Mouse (Mus musculus) stomach, embryonic 15.5 days (tissue): ENCODE data around the gene Plch2. TPM values are rescaled to one million over a fixed set of nuclear protein-coding genes. Genes with fewer than 3 reads are reported as not detected.

Source experiments
- ATAC-seq: fragments of 200-750 bp; cut with Nextera tagmentation; 2 replicates; pipeline ENCODE4 v1.8.0; 2017; ENCODE audit warnings: low read depth, moderate number of reproducible peaks, moderate TSS enrichment; ENCODE audit not compliant: insufficient read depth, low FRiP score
- H3K27ac ChIP-seq: fragments of 300-500 bp; sonication (generic); 2 replicates; pipeline ENCODE4 v1.5.1; 2015; ENCODE audit warnings: mild to moderate bottlenecking, inconsistent platforms
- H3K27me3 ChIP-seq: fragments of 300-500 bp; sonication (generic); replicated peaks from 2 replicates; pipeline ENCODE4 v1.6.1; 2015; ENCODE audit warnings: inconsistent platforms
- H3K36me3 ChIP-seq: fragments of 300-500 bp; sonication (generic); 2 replicates; pipeline ENCODE4 v1.6.1; 2015; ENCODE audit warnings: inconsistent platforms
- H3K4me1 ChIP-seq: fragments of 300-500 bp; sonication (generic); 2 replicates; pipeline ENCODE4 v1.6.1; 2015; ENCODE audit warnings: inconsistent platforms
- H3K4me2 ChIP-seq: fragments of 300-500 bp; sonication (generic); 2 replicates; pipeline ENCODE4 v1.6.1; 2015; ENCODE audit warnings: mild to moderate bottlenecking, inconsistent platforms
- H3K4me3 ChIP-seq: fragments of 300-500 bp; sonication (generic); replicated peaks from 2 replicates; pipeline ENCODE4 v1.5.1; 2015; ENCODE audit warnings: inconsistent platforms
- H3K9ac ChIP-seq: fragments of 300-500 bp; sonication (generic); 2 replicates; pipeline ENCODE4 v1.6.1; 2015; ENCODE audit warnings: inconsistent platforms
- H3K9me3 ChIP-seq: fragments of 300-500 bp; sonication (generic); 2 replicates; pipeline ENCODE4 v1.6.1; 2016; ENCODE audit warnings: inconsistent platforms
- WGBS: fragments of 180-500 bp; shearing (Covaris S2); methylation state at CpG from one replicate; pipeline ENCODE4 v1.1.7; 2015; 5-methylcytosine and 5-hydroxymethylcytosine counted together
- polyA plus RNA-seq: library from polyadenylated mRNA; unstranded; fragments of >200 nt; fragmentation: Nextera tagmentation; extraction: Ambion mirVana; gene quantifications from 2 replicates; pipeline ENCODE4 v1.2.1, GENCODE M21; 2015

The Plch2 gene
- polyA plus RNA-seq, 1 experiment from 2014 or later: 24.7 TPM

GRCm38 (mm10) chr4:154948066-154948939 lies 108.3 kb downstream of the Plch2 start:
- Histone ChIP-seq H3K4me3 (no peak overlapping the region), H3K9ac (no peak overlapping the region), H3K36me3 (no peaks in the 10 kb centered on the region), H3K27ac (no peak overlapping the region), H3K27me3 (peaks cover 46% of the 10 kb centered on the region), H3K4me2 (no peak overlapping the region), H3K9me3 (no peaks in the 10 kb centered on the region), H3K4me1 (peaks cover 18% of the 10 kb centered on the region)
- 46% methylated on average over 14 of the region's 14 CpGs for WGBS
- no peak for ATAC-seq

DNA sequence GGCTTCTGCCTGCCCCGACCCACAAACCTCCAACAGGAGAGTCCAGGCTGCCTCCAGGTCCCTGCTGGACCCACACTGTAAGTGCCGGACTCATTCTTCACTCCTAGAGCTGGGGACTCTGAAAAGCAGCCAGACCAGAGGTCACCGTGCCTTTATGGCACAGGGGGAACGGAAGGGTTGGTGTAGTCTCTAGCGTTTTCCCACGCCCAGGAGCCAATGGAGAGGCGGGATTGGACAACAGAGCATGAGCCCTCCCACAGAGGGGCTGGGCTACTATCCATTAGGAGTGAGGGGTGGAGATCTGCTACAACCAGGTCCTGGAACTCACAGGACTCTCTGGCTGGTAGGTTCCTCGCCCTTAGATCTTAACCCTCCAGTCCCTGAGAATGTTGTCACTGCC lies 110.3 kb downstream of the Plch2 start:
- WGBS: 4% methylated on average over 8 of the region's 8 CpGs
- Histone ChIP-seq H3K36me3 (no peaks in the 10 kb centered on the region), H3K4me3 (peak overlapping the region; percentile 26), H3K4me2 (peak overlapping the region; percentile 60), H3K27me3 (peaks cover 27% of the 10 kb centered on the region), H3K4me1 (peaks cover 15% of the 10 kb centered on the region), H3K9me3 (no peaks in the 10 kb centered on the region), H3K9ac (no peak overlapping the region; the same call in 1 of the 2 replicates), H3K27ac (no peak overlapping the region)
- ATAC-seq: peak; percentile 89

DNA sequence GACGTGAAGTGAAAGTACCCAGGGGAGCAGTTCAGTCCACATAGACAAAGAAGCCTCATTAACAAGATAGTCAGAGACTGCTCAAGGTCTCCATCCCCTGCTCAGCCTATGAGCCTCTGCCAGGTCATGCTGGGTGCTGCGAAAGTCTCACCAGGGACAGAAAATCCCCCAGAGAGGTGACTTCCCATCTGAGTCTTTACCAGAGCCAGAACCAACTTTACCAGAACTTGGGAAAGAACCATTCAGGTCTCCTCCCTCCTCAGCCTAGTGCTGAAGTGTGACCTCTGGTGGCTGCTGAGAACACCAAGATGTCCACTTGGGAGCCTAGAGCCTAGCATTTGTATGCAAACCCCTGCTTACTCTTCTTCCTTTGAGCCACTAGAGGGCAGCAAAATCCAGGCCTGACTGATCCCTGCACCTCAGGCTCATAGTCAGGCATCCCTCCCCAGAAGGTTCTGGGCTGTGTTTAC lies 112.4 kb downstream of the Plch2 start:
- Histone ChIP-seq H3K9ac (no peak overlapping the region), H3K36me3 (no peaks in the 10 kb centered on the region), H3K4me3 (no peak overlapping the region), H3K27me3 (peaks cover 10% of the 10 kb centered on the region), H3K4me1 (peaks cover 10% of the 10 kb centered on the region), H3K9me3 (no peaks in the 10 kb centered on the region), H3K27ac (no peak overlapping the region), H3K4me2 (no peak overlapping the region)
- 38% methylated on average over 2 of the region's 2 CpGs for WGBS
- ATAC-seq: peak; percentile 74; the same call in 1 of the 2 replicates

DNA sequence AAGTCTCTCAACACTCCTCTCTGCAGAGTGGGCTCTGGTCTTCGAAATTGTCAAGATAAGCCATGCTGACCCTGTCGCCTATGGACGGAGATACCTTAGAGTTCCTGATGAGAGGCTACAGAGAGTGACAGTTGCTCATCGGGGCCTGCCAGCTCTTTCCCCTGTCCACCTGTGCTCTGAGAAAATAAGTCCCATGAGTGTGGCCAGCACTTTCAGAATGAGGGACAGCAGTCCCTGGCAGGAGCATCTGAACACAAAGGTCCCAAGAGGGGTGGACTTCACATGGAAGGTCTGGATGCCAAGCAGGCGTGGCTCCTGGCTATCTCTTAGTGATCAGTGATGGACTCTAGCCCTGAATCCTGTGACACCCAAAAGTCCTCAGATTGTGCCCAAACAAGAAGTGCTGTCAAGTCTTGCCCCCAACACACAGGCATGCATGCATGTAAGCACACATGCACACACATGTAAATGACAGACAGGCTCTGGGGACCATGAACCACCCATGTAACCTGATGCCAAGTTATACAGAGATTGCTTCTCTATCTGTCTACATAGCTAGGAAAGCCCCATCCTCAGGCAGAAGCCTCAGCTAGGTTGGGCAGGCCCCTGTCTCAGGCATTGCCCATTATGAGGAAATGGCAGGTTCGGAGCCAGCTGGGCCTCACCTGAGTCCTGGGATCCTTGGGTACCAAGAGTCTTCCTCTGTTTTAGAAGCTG lies 113.1 kb downstream of the Plch2 start:
- Histone ChIP-seq H3K4me3 (no peak overlapping the region), H3K9ac (no peak overlapping the region), H3K27ac (no peak overlapping the region), H3K9me3 (no peaks in the 10 kb centered on the region), H3K27me3 (peaks cover 3% of the 10 kb centered on the region; the same call in 1 of the 2 replicates), H3K36me3 (no peaks in the 10 kb centered on the region), H3K4me1 (peaks cover 4% of the 10 kb centered on the region), H3K4me2 (no peak overlapping the region)
- WGBS: 85% methylated on average over 6 of the region's 6 CpGs
- ATAC-seq: no peak

GRCm38 (mm10) chr4:154942632-154943322 lies 113.8 kb downstream of the Plch2 start:
- Histone ChIP-seq H3K4me2 (no peak overlapping the region), H3K27me3 (no peaks in the 10 kb centered on the region), H3K4me3 (no peak overlapping the region), H3K36me3 (no peaks in the 10 kb centered on the region), H3K4me1 (peaks cover 4% of the 10 kb centered on the region), H3K9ac (no peak overlapping the region), H3K9me3 (no peaks in the 10 kb centered on the region), H3K27ac (no peak overlapping the region)
- no peak for ATAC-seq
- WGBS: 81% methylated on average over 10 of the region's 10 CpGs

DNA sequence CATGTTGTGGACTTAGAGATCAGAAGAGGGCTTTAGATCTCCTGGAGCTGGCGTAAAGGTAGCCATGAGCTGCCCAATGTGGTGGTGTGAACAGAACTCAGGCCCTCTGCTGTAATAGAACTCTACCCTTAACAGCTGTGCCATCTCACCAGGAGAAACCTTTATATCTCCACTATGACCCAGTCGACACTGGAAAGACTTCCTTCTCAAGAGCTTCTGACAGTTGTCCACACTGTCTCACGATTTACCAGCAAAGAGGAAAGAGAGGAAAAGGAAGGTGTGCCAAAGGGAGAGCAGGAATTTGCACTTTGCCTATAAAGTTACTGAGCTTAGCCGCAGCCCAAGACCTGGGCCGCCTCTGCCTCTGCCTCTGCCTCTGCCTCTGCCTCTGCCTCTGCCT lies 114.8 kb downstream of the Plch2 start:
- no peak overlapping the region for H3K9ac ChIP-seq
- ATAC-seq: no peak
- no peak overlapping the region for H3K27ac ChIP-seq
- no peaks in the 10 kb centered on the region for H3K9me3 ChIP-seq
- no peaks in the 10 kb centered on the region for H3K27me3 ChIP-seq
- WGBS: 85% methylated on average over 5 of the region's 5 CpGs
- H3K4me2 ChIP-seq: no peak overlapping the region
- peaks cover 4% of the 10 kb centered on the region for H3K4me1 ChIP-seq
- no peaks in the 10 kb centered on the region for H3K36me3 ChIP-seq
- H3K4me3 ChIP-seq: no peak overlapping the region

DNA sequence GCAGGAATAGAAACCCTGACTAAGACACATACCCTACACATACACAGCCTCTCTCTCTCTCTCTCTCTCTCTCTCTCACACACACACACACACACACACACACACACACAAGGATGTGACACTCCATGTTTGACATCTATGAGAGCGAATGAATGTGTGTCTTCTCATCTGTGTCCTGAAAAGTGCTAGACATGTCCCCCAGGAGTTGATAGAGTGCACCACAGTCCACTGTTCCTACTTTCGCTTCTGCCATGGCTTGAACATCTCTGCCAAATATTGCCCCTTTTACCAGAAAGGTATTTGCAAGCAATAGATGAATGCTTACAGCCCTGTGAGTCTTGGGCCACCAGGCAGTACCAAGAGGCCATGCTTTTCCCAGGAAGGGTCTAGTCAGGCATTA lies 116.4 kb downstream of the Plch2 start:
- Histone ChIP-seq H3K9ac (no peak overlapping the region), H3K9me3 (no peaks in the 10 kb centered on the region), H3K27ac (no peak overlapping the region), H3K4me1 (no peaks in the 10 kb centered on the region), H3K4me3 (no peak overlapping the region), H3K4me2 (no peak overlapping the region), H3K36me3 (no peaks in the 10 kb centered on the region), H3K27me3 (no peaks in the 10 kb centered on the region)
- 81% methylated on average over 2 of the region's 2 CpGs for WGBS
- no peak for ATAC-seq

DNA sequence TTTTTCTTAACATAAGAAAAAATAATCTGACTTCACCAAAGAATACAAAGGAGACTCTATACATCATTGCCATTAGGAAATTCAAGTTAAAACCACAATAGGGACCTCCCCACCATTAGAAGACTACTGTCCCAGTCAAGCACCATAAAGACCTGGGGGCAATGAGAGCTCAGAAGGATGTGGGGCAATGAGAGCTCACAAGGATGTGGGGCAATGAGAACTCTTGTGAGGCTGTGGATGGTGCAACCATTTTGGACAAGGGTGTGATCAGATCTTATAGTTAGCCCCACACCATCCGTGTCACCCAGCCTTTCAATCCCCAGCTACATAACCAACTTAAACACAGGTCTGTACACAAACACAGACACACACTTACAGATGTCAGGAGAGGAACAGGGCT lies 118.8 kb downstream of the Plch2 start:
- no peak for ATAC-seq
- WGBS: 64% methylated on average over 1 of the region's 1 CpGs
- Histone ChIP-seq H3K36me3 (no peaks in the 10 kb centered on the region), H3K4me1 (no peaks in the 10 kb centered on the region), H3K9me3 (no peaks in the 10 kb centered on the region), H3K27ac (no peak overlapping the region), H3K27me3 (no peaks in the 10 kb centered on the region), H3K4me3 (no peak overlapping the region), H3K4me2 (no peak overlapping the region), H3K9ac (no peak overlapping the region)

- H3K9me3 ChIP-seq: no peaks in the 10 kb centered on the region
- H3K36me3 ChIP-seq: no peaks in the 10 kb centered on the region
- H3K9ac ChIP-seq: no peak overlapping the region
- H3K27me3 ChIP-seq: no peaks in the 10 kb centered on the region
- H3K4me1 ChIP-seq: no peaks in the 10 kb centered on the region
- H3K4me3 ChIP-seq: no peak overlapping the region
- WGBS: 60% methylated on average over 8 of the region's 8 CpGs
- no peak overlapping the region for H3K4me2 ChIP-seq
- no peak overlapping the region for H3K27ac ChIP-seq
- ATAC-seq: no peak
These were observed 119.9 kb downstream of the Plch2 start for GRCm38 (mm10) chr4:154936542-154937255.

- H3K4me3 ChIP-seq: no peak overlapping the region
- no peaks in the 10 kb centered on the region for H3K4me1 ChIP-seq
- H3K36me3 ChIP-seq: no peaks in the 10 kb centered on the region
- no peak overlapping the region for H3K9ac ChIP-seq
- ATAC-seq: no peak
- H3K27me3 ChIP-seq: no peaks in the 10 kb centered on the region
- H3K27ac ChIP-seq: no peak overlapping the region
- WGBS: 76% methylated on average over 7 of the region's 7 CpGs
- H3K4me2 ChIP-seq: no peak overlapping the region
- no peaks in the 10 kb centered on the region for H3K9me3 ChIP-seq
These were observed 120.8 kb downstream of the Plch2 start for GRCm38 (mm10) chr4:154935788-154936187.

DNA sequence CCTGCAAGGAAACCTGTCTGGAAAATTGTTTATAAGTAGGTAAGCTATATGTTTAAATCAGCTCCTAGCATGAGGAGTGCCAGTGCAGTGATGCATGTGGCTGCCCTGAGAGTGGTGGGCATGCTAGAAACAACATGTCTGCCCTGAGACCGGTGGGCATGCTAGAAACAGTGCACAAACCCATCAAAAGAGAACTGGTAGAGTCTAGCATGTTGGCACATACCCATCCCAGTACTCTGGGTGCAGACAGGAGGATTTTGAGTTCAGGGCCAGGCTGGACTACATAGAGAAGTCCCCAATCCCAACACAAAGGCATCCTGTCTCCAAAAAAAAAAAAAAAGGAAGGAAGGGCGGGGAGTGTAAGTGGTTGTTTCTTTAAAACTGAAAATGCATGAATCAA lies 121.8 kb downstream of the Plch2 start:
- Histone ChIP-seq H3K4me1 (no peaks in the 10 kb centered on the region), H3K27me3 (no peaks in the 10 kb centered on the region), H3K9me3 (no peaks in the 10 kb centered on the region), H3K4me3 (no peak overlapping the region), H3K27ac (no peak overlapping the region), H3K36me3 (no peaks in the 10 kb centered on the region), H3K4me2 (no peak overlapping the region), H3K9ac (no peak overlapping the region)
- 88% methylated on average over 2 of the region's 2 CpGs for WGBS
- no peak for ATAC-seq
